Comparison of ENCODE assay signal across 25 mouse cellular contexts in the genomic region with DNA sequence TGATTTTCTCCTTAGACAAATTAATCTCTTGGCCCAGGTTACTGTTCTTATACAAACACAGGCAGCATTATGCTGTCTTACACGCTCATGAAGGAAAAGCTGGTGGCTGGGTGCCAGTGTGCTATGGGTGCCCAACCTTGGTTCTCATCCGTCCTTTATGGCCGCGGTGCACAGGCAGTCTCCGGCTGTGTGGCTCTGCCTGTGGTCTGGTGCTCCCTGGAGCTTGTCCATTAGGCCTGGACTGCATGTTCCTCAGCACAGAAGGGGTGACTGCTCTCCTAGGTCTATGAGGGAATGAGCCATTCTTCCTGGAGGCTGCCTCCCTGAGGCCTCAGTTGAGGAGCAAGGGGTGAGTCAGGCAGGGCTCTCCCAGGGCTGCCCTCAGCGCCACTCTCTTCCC.
DNase-seq lines count a peak whose midpoint lies in the region; ATAC-seq and TF ChIP-seq lines count a peak whose summit lies in the region.
"Had no signal": no experiment of that assay in that cellular context is flagged by ENCODE, and none has a peak within 500 bp of the region (broad histone marks: within the 10 kb centered on the region; RNA-seq: fewer than 3 reads in every experiment).

No protein-coding gene starts in this region.

- H3K27ac ChIP-seq in embryonic facial prominence, embryonic 13.5 days, result 0 out of 2 replicates have a peak overlapping the region, but pooled peaks have one; percentile 19
- H3K27ac ChIP-seq in embryonic facial prominence, embryonic 10.5 days (replicated peaks), result no peak overlapping the region
- peak overlapping the region; percentile 22; the same call in 1 of the 2 replicates for H3K27ac ChIP-seq in limb, embryonic 13.5 days
- H3K27ac ChIP-seq in limb, embryonic 10.5 days, result no peak overlapping the region
- peak overlapping the region; percentile 81 for H3K27ac ChIP-seq in embryonic fibroblast, embryonic 13.5 days (ENCODE audit: insufficient read depth, low read length)
- no peak overlapping the region for H3K27ac ChIP-seq in kidney, embryonic 16.5 days (ENCODE audit: low read length)
- H3K27ac ChIP-seq: forebrain, embryonic 13.5 days; hindbrain, embryonic 13.5 days; limb, embryonic 12.5 days; liver, embryonic 14.5 days; macrophage; midbrain, embryonic 10.5 days; neural tube, embryonic 12.5 days had no signal

- no peak for DNase-seq in embryonic facial prominence, embryonic 10.5 days (ENCODE audit: low spot score)
- DNase-seq in limb, embryonic 10.5 days (ENCODE audit: low spot score), result no peak
- peak; percentile 78 for DNase-seq in 3134 (ENCODE audit: extremely low read depth, insufficient read length, low spot score)
- DNase-seq: adrenal gland, adult 8-10 months; B cell, adult 2 months; cerebellum, adult 11 months; cerebellum, postnatal 10 days; heart, postnatal 14 days; kidney, adult 2 months; kidney, postnatal 14 days; thymus, adult 18-20 months had no signal

- peaks cover 29% of the 10 kb centered on the region for H3K4me1 ChIP-seq in embryonic facial prominence, embryonic 13.5 days
- peaks cover 14% of the 10 kb centered on the region for H3K4me1 ChIP-seq in embryonic facial prominence, embryonic 10.5 days
- H3K4me1 ChIP-seq in limb, embryonic 13.5 days, result peaks cover 39% of the 10 kb centered on the region
- peaks cover 26% of the 10 kb centered on the region for H3K4me1 ChIP-seq in limb, embryonic 10.5 days
- H3K4me1 ChIP-seq in embryonic fibroblast, embryonic 13.5 days (ENCODE audit: control insufficient read depth, insufficient read depth, low read length), result peaks cover 35% of the 10 kb centered on the region
- H3K4me1 ChIP-seq in kidney, embryonic 16.5 days (ENCODE audit: insufficient read depth, low read length), result peaks cover 5% of the 10 kb centered on the region; the same call in 1 of the 2 replicates
- H3K4me1 ChIP-seq: neural tube, embryonic 12.5 days had no signal

- H3K4me3 ChIP-seq in embryonic facial prominence, embryonic 13.5 days, result no peak overlapping the region
- H3K4me3 ChIP-seq in embryonic facial prominence, embryonic 10.5 days, result no peak overlapping the region
- no peak overlapping the region for H3K4me3 ChIP-seq in limb, embryonic 13.5 days
- no peak overlapping the region for H3K4me3 ChIP-seq in limb, embryonic 10.5 days
- no peak overlapping the region for H3K4me3 ChIP-seq in embryonic fibroblast, embryonic 13.5 days (ENCODE audit: insufficient read depth, low read length)
- H3K4me3 ChIP-seq in kidney, embryonic 16.5 days (ENCODE audit: low read length), result no peak overlapping the region
- H3K4me3 ChIP-seq: forebrain, embryonic 13.5 days; heart, embryonic 12.5 days; hindbrain, embryonic 13.5 days; limb, embryonic 12.5 days; midbrain, embryonic 10.5 days; neural tube, embryonic 12.5 days had no signal

- H3K9ac ChIP-seq in embryonic facial prominence, embryonic 13.5 days, result no peak overlapping the region
- no peak overlapping the region for H3K9ac ChIP-seq in limb, embryonic 13.5 days
- no peak overlapping the region for H3K9ac ChIP-seq in kidney, embryonic 16.5 days (replicated peaks; ENCODE audit: low read length)
- H3K9ac ChIP-seq: forebrain, embryonic 13.5 days; heart, embryonic 12.5 days; hindbrain, embryonic 13.5 days; limb, embryonic 12.5 days; liver, embryonic 14.5 days; neural tube, embryonic 12.5 days had no signal

- H3K9me3 ChIP-seq in embryonic facial prominence, embryonic 13.5 days, result no peaks in the 10 kb centered on the region
- H3K9me3 ChIP-seq in embryonic facial prominence, embryonic 10.5 days, result no peaks in the 10 kb centered on the region
- H3K9me3 ChIP-seq in limb, embryonic 13.5 days, result no peaks in the 10 kb centered on the region
- no peaks in the 10 kb centered on the region for H3K9me3 ChIP-seq in limb, embryonic 10.5 days (replicated peaks)
- no peaks in the 10 kb centered on the region for H3K9me3 ChIP-seq in kidney, embryonic 16.5 days (ENCODE audit: low read length)
- H3K9me3 ChIP-seq: forebrain, embryonic 13.5 days; heart, embryonic 12.5 days; hindbrain, embryonic 13.5 days; limb, embryonic 12.5 days; midbrain, embryonic 10.5 days; neural tube, embryonic 12.5 days had no signal

- no peaks in the 10 kb centered on the region for H3K27me3 ChIP-seq in embryonic facial prominence, embryonic 13.5 days
- no peaks in the 10 kb centered on the region for H3K27me3 ChIP-seq in embryonic facial prominence, embryonic 10.5 days (replicated peaks; ENCODE audit: low read depth, poor library complexity, severe bottlenecking)
- no peaks in the 10 kb centered on the region for H3K27me3 ChIP-seq in limb, embryonic 13.5 days
- H3K27me3 ChIP-seq in limb, embryonic 10.5 days (ENCODE audit: low read depth, poor library complexity, severe bottlenecking), result no peaks in the 10 kb centered on the region
- H3K27me3 ChIP-seq in kidney, embryonic 16.5 days (ENCODE audit: insufficient read depth, low read length), result no peaks in the 10 kb centered on the region
- H3K27me3 ChIP-seq: forebrain, embryonic 13.5 days; heart, embryonic 12.5 days; hindbrain, embryonic 13.5 days; limb, embryonic 12.5 days; neural tube, embryonic 12.5 days had no signal

- no peak overlapping the region for H3K4me2 ChIP-seq in embryonic facial prominence, embryonic 13.5 days
- H3K4me2 ChIP-seq in limb, embryonic 13.5 days (replicated peaks), result no peak overlapping the region
- H3K4me2 ChIP-seq in kidney, embryonic 16.5 days (replicated peaks; ENCODE audit: low read depth, low read length), result no peak overlapping the region
- H3K4me2 ChIP-seq: forebrain, embryonic 13.5 days; heart, embryonic 12.5 days; hindbrain, embryonic 13.5 days; limb, embryonic 12.5 days; neural tube, embryonic 12.5 days had no signal

- ATAC-seq in embryonic facial prominence, embryonic 13.5 days (ENCODE audit: insufficient number of reproducible peaks, insufficient read depth, low FRiP score, low TSS enrichment, low read depth), result no peak
- ATAC-seq in limb, embryonic 13.5 days (ENCODE audit: low FRiP score, low read depth), result no peak
- ATAC-seq in kidney, embryonic 16.5 days (ENCODE audit: low FRiP score, low TSS enrichment), result no peak
- no peak for ATAC-seq in cerebellum, adult (ENCODE audit: insufficient number of reproducible peaks, low FRiP score, low TSS enrichment)
- ATAC-seq: forebrain, embryonic 13.5 days; inflammation-experienced regulatory T-cells, adult 6 months had no signal

- WGBS in embryonic facial prominence, embryonic 13.5 days, result 80% methylated on average over 6 of the region's 6 CpGs
- WGBS in embryonic facial prominence, embryonic 10.5 days, result 90% methylated on average over 6 of the region's 6 CpGs
- WGBS in limb, embryonic 13.5 days, result 77% methylated on average over 6 of the region's 6 CpGs
- WGBS in limb, embryonic 10.5 days, result 93% methylated on average over 6 of the region's 6 CpGs
- WGBS in kidney, embryonic 16.5 days, result 88% methylated on average over 6 of the region's 6 CpGs

- TF ChIP-seq POLR2A in embryonic fibroblast, embryonic 13.5 days (IDR thresholded peaks at IDR 0.05; ENCODE audit: low read depth, low read length), result no peak; the same call in 1 of the 2 replicates

- TF ChIP-seq CTCF in embryonic fibroblast, embryonic 13.5 days (IDR thresholded peaks at IDR 0.05; ENCODE audit: borderline replicate concordance, insufficient read depth, low read length), result no peak

- no peaks in the 10 kb centered on the region for H3K36me3 ChIP-seq in embryonic facial prominence, embryonic 13.5 days
- no peaks in the 10 kb centered on the region for H3K36me3 ChIP-seq in embryonic facial prominence, embryonic 10.5 days (replicated peaks)
- H3K36me3 ChIP-seq in limb, embryonic 13.5 days, result no peaks in the 10 kb centered on the region
- H3K36me3 ChIP-seq in limb, embryonic 10.5 days, result no peaks in the 10 kb centered on the region
- no peaks in the 10 kb centered on the region for H3K36me3 ChIP-seq in kidney, embryonic 16.5 days (ENCODE audit: insufficient read depth, low read length)
- H3K36me3 ChIP-seq: heart, embryonic 12.5 days; hindbrain, embryonic 13.5 days; limb, embryonic 12.5 days; midbrain, embryonic 10.5 days; neural tube, embryonic 12.5 days had no signal

Comparison
In these comparisons a context has a peak if more than half of its experiments do, and no peak if none do; other contexts are left out.
1. H3K27ac ChIP-seq: peak in embryonic facial prominence, embryonic 13.5 days (single experiment), limb, embryonic 13.5 days (single experiment) and embryonic fibroblast, embryonic 13.5 days (single experiment); none in embryonic facial prominence, embryonic 10.5 days (single experiment), limb, embryonic 10.5 days (single experiment) and kidney, embryonic 16.5 days (single experiment).